Comparison of ENCODE assay signal across 13 mouse cellular contexts in genomic region chr7:132687897-132688296, GRCm38 (mm10).
DNase-seq lines count a peak whose midpoint lies in the region; ATAC-seq and TF ChIP-seq lines count a peak whose summit lies in the region.
"Had no signal": no experiment of that assay in that cellular context is flagged by ENCODE, and none has a peak within 500 bp of the region (broad histone marks: within the 10 kb centered on the region; RNA-seq: fewer than 3 reads in every experiment).

No protein-coding gene starts in this region.

- no peak for TF ChIP-seq POLR2A in kidney, adult 2 months (IDR thresholded peaks at IDR 0.05; ENCODE audit: low read depth, low read length)

- peaks cover 35% of the 10 kb centered on the region for H3K4me1 ChIP-seq in forebrain, embryonic 10.5 days
- no peaks in the 10 kb centered on the region for H3K4me1 ChIP-seq in forebrain, embryonic 14.5 days (ENCODE audit: control insufficient read depth, insufficient read depth, low read length)
- peaks cover 12% of the 10 kb centered on the region for H3K4me1 ChIP-seq in kidney, adult 2 months (ENCODE audit: control insufficient read depth, insufficient read depth, low read length)
- peaks cover 10% of the 10 kb centered on the region for H3K4me1 ChIP-seq in stomach, embryonic 14.5 days (ENCODE audit: control insufficient read depth, insufficient read depth, low read length)
- peaks cover 9% of the 10 kb centered on the region; the same call in 1 of the 2 replicates for H3K4me1 ChIP-seq in stomach, postnatal 0 days (replicated peaks; ENCODE audit: control insufficient read depth, insufficient read depth)

- H3K27me3 ChIP-seq in forebrain, embryonic 10.5 days (ENCODE audit: poor library complexity, severe bottlenecking) = no peaks in the 10 kb centered on the region
- no peaks in the 10 kb centered on the region for H3K27me3 ChIP-seq in forebrain, embryonic 14.5 days (replicated peaks; ENCODE audit: control insufficient read depth, insufficient read depth, low read length)
- H3K27me3 ChIP-seq in kidney, adult 2 months (replicated peaks; ENCODE audit: control insufficient read depth, insufficient read depth, low read length) = no peaks in the 10 kb centered on the region
- H3K27me3 ChIP-seq in stomach, embryonic 14.5 days (ENCODE audit: control insufficient read depth, insufficient read depth, low read length) = no peaks in the 10 kb centered on the region
- no peaks in the 10 kb centered on the region for H3K27me3 ChIP-seq in stomach, postnatal 0 days (ENCODE audit: control insufficient read depth, insufficient read depth, low read length)
- H3K27me3 ChIP-seq: hindbrain, embryonic 15.5 days had no signal

- DNase-seq in forebrain, embryonic 10.5 days (ENCODE audit: extremely low spot score, low spot score) = no peak
- no peak for DNase-seq in forebrain, embryonic 14.5 days (ENCODE audit: low spot score)
- DNase-seq in kidney, adult 2 months = peak; percentile 48
- no peak for DNase-seq in kidney, adult 8-10 months
- DNase-seq in stomach, postnatal 0 days (ENCODE audit: low spot score) = no peak
- no peak for DNase-seq in neural tube, embryonic 10.5 days (ENCODE audit: extremely low spot score, low spot score)
- DNase-seq in cerebellum, adult 9-11 months = no peak
- DNase-seq: gastrocnemius, adult 2 months; right cerebral cortex, postnatal 14 days had no signal

- ATAC-seq in forebrain, embryonic 14.5 days = no peak
- no peak for ATAC-seq in stomach, embryonic 14.5 days (ENCODE audit: insufficient number of reproducible peaks, insufficient read depth, low FRiP score, low read depth)
- ATAC-seq in stomach, postnatal 0 days (ENCODE audit: low FRiP score, low TSS enrichment) = no peak
- ATAC-seq: midbrain, embryonic 16.5 days had no signal

- WGBS in forebrain, embryonic 10.5 days = 56% methylated on average over 2 of the region's 2 CpGs
- 59% methylated on average over 2 of the region's 2 CpGs for WGBS in forebrain, embryonic 14.5 days
- WGBS in kidney, adult 2 months = 45% methylated on average over 2 of the region's 2 CpGs
- 42% methylated on average over 2 of the region's 2 CpGs for WGBS in stomach, embryonic 14.5 days
- WGBS in stomach, postnatal 0 days = 36% methylated on average over 2 of the region's 2 CpGs

- no peak overlapping the region for H3K4me2 ChIP-seq in forebrain, embryonic 14.5 days (ENCODE audit: low read length)
- no peak overlapping the region for H3K4me2 ChIP-seq in stomach, embryonic 14.5 days (replicated peaks; ENCODE audit: low read depth, low read length)
- H3K4me2 ChIP-seq in stomach, postnatal 0 days (replicated peaks; ENCODE audit: low read depth) = no peak overlapping the region
- H3K4me2 ChIP-seq: hindbrain, embryonic 15.5 days; liver, embryonic 11.5 days had no signal

- H3K36me3 ChIP-seq in forebrain, embryonic 10.5 days (replicated peaks) = no peaks in the 10 kb centered on the region
- no peaks in the 10 kb centered on the region for H3K36me3 ChIP-seq in forebrain, embryonic 14.5 days (ENCODE audit: control insufficient read depth, insufficient read depth, low read length)
- H3K36me3 ChIP-seq in kidney, adult 2 months (ENCODE audit: control insufficient read depth, insufficient read depth, low read length) = no peaks in the 10 kb centered on the region
- H3K36me3 ChIP-seq in stomach, embryonic 14.5 days (ENCODE audit: control insufficient read depth, insufficient read depth, low read length) = no peaks in the 10 kb centered on the region
- no peaks in the 10 kb centered on the region for H3K36me3 ChIP-seq in stomach, postnatal 0 days (ENCODE audit: control insufficient read depth, insufficient read depth, low read length)
- H3K36me3 ChIP-seq: hindbrain, embryonic 15.5 days had no signal

- no peak overlapping the region for H3K4me3 ChIP-seq in forebrain, embryonic 10.5 days
- no peak overlapping the region for H3K4me3 ChIP-seq in forebrain, embryonic 14.5 days (ENCODE audit: low read depth, low read length)
- H3K4me3 ChIP-seq in kidney, adult 2 months (ENCODE audit: insufficient read depth, low read depth, low read length) = no peak overlapping the region
- H3K4me3 ChIP-seq in stomach, embryonic 14.5 days (ENCODE audit: low read depth, low read length) = no peak overlapping the region
- H3K4me3 ChIP-seq in stomach, postnatal 0 days (ENCODE audit: low read depth, low read length) = no peak overlapping the region
- H3K4me3 ChIP-seq: gastrocnemius, adult 2 months; hindbrain, embryonic 15.5 days had no signal

- TF ChIP-seq CTCF in kidney, adult 2 months (conservative IDR thresholded peaks at IDR 0.05; ENCODE audit: insufficient read depth, insufficient read length, low read depth, low read length) = no peak
- TF ChIP-seq CTCF in stomach, postnatal 0 days (IDR thresholded peaks at IDR 0.05; ENCODE audit: low read depth) = no peak

- no peaks in the 10 kb centered on the region for H3K9me3 ChIP-seq in forebrain, embryonic 10.5 days
- no peaks in the 10 kb centered on the region for H3K9me3 ChIP-seq in forebrain, embryonic 14.5 days (replicated peaks; ENCODE audit: control insufficient read depth, low read length)
- H3K9me3 ChIP-seq in stomach, embryonic 14.5 days (ENCODE audit: control insufficient read depth, low read depth, low read length) = no peaks in the 10 kb centered on the region
- H3K9me3 ChIP-seq in stomach, postnatal 0 days (ENCODE audit: control insufficient read depth, low read length) = no peaks in the 10 kb centered on the region
- H3K9me3 ChIP-seq: hindbrain, embryonic 15.5 days had no signal

- H3K27ac ChIP-seq in forebrain, embryonic 10.5 days = peak overlapping the region; percentile 26; the same call in 1 of the 2 replicates
- no peak overlapping the region for H3K27ac ChIP-seq in forebrain, embryonic 14.5 days (ENCODE audit: low read depth, low read length)
- peak overlapping the region; percentile 39; the same call in 1 of the 2 replicates for H3K27ac ChIP-seq in kidney, adult 2 months (ENCODE audit: insufficient read depth, low read depth, low read length)
- peak overlapping the region; percentile 33; the same call in 1 of the 2 replicates for H3K27ac ChIP-seq in stomach, embryonic 14.5 days (ENCODE audit: low read length)
- no peak overlapping the region for H3K27ac ChIP-seq in stomach, postnatal 0 days (replicated peaks)
- H3K27ac ChIP-seq: hindbrain, embryonic 15.5 days had no signal

- TF ChIP-seq EP300 in stomach, postnatal 0 days (optimal IDR thresholded peaks at IDR 0.05) = no peak

- no peak overlapping the region for H3K9ac ChIP-seq in forebrain, embryonic 14.5 days (ENCODE audit: low read length)
- H3K9ac ChIP-seq in stomach, embryonic 14.5 days (replicated peaks; ENCODE audit: low read depth, low read length) = no peak overlapping the region
- H3K9ac ChIP-seq in stomach, postnatal 0 days (ENCODE audit: low read length) = no peak overlapping the region
- H3K9ac ChIP-seq: hindbrain, embryonic 15.5 days had no signal

Comparison
In these comparisons a context has a peak if more than half of its experiments do, and no peak if none do; other contexts are left out.
1. H3K27ac ChIP-seq: peak in forebrain, embryonic 10.5 days (single experiment), kidney, adult 2 months (single experiment) and stomach, embryonic 14.5 days (single experiment); none in forebrain, embryonic 14.5 days (single experiment) and stomach, postnatal 0 days (single experiment).